ENCODE assay signal across 8 mouse cellular contexts in genomic region chr2:118976282-118976929, GRCm38 (mm10). TPM values are rescaled to one million over a fixed set of nuclear protein-coding genes. Genes with fewer than 3 reads are reported as not detected.
DNase-seq lines count a peak whose midpoint lies in the region; ATAC-seq and TF ChIP-seq lines count a peak whose summit lies in the region.

No protein-coding gene starts in this region.

- TF ChIP-seq CTCF in olfactory bulb, adult 2 months (IDR thresholded peaks at IDR 0.05; ENCODE audit: insufficient read depth, low read depth, low read length), result peak; percentile 81

- peak overlapping the region; percentile 70 for H3K9ac ChIP-seq in lung, embryonic 15.5 days

- peak; percentile 83 to 84 for ATAC-seq in hematopoietic stem cell, adult 5-6 weeks (replicated peaks in 1 of 2; ENCODE audit: insufficient read depth in 1 of 2, low FRiP score in 2 of 2, low TSS enrichment in 1 of 2, low read depth in 1 of 2, poor library complexity in 2 of 2, severe bottlenecking in 2 of 2)
- ATAC-seq in lung, embryonic 15.5 days (ENCODE audit: borderline replicate concordance, extremely low read depth, low FRiP score, low TSS enrichment), result peak; percentile 85

- peak; percentile 61 for TF ChIP-seq POLR2A in olfactory bulb, adult 2 months (IDR thresholded peaks at IDR 0.05; ENCODE audit: insufficient read depth, low read depth, low read length)

- H3K27me3 ChIP-seq in lung, embryonic 15.5 days, result peaks cover 44% of the 10 kb centered on the region

- peak; percentile 91 for DNase-seq in MN1 (ENCODE audit: low spot score)
- DNase-seq in cerebellum, adult 8-10 months, result peak; percentile 93
- DNase-seq in forelimb bud, embryonic 11.5 days (ENCODE audit: low read depth, low spot score), result peak; percentile 72
- DNase-seq in layer of hippocampus, adult 9-10 months (ENCODE audit: low spot score), result peak; percentile 64
- peak; percentile 77 to 86 for DNase-seq in thymus, adult 18-20 months

- no peak overlapping the region for H3K27ac ChIP-seq in lung, embryonic 15.5 days
- H3K27ac ChIP-seq in olfactory bulb, adult 2 months (ENCODE audit: insufficient read depth, low read depth, low read length), result peak overlapping the region; percentile 78

- peak overlapping the region; percentile 64 for H3K4me3 ChIP-seq in lung, embryonic 15.5 days
- peak overlapping the region; percentile 64 for H3K4me3 ChIP-seq in olfactory bulb, adult 2 months (ENCODE audit: insufficient read depth, low read depth, low read length)

- H3K9me3 ChIP-seq in lung, embryonic 15.5 days, result no peaks in the 10 kb centered on the region

- H3K36me3 ChIP-seq in lung, embryonic 15.5 days, result no peaks in the 10 kb centered on the region

- H3K4me2 ChIP-seq in lung, embryonic 15.5 days, result peak overlapping the region; percentile 98

- WGBS in lung, embryonic 15.5 days, result 1% methylated on average over 56 of the region's 57 CpGs
- whole genome bisulfite sequencing in olfactory bulb, adult 2 months, result 3% methylated on average over 57 of the region's 57 CpGs

- peaks cover 17% of the 10 kb centered on the region for H3K4me1 ChIP-seq in lung, embryonic 15.5 days
- peaks cover 17% of the 10 kb centered on the region for H3K4me1 ChIP-seq in olfactory bulb, adult 2 months (ENCODE audit: control insufficient read depth, insufficient read depth, low read length)

RNA-seq across cellular contexts. Expression of gene Chst14, which starts 50.1 kb away (rescaled TPM):
- 4.0 and 4.5 TPM in 2 replicates for total RNA-seq in hematopoietic stem cell, adult 5-6 weeks (2017)
- polyA plus RNA-seq in lung, embryonic 15.5 days (2015; fragmentation: Nextera tagmentation; extraction: Ambion mirVana), result 31.7 and 35.2 TPM in 2 replicates
- polyA plus RNA-seq in olfactory bulb, adult 2 months (2012; ENCODE audit: insufficient read depth, insufficient read length, low replicate concordance, missing spikeins), result not detected in 2 replicates

RNA-seq across cellular contexts. Expression of gene Ccdc32, which starts 52.8 kb away (rescaled TPM):
- total RNA-seq in hematopoietic stem cell, adult 5-6 weeks (2017), result 8.0 and 16.3 TPM in 2 replicates
- 22.7 and 24.3 TPM in 2 replicates for polyA plus RNA-seq in lung, embryonic 15.5 days (2015; fragmentation: Nextera tagmentation; extraction: Ambion mirVana)
- polyA plus RNA-seq in olfactory bulb, adult 2 months (2012; ENCODE audit: insufficient read depth, insufficient read length, low replicate concordance, missing spikeins), result not detected in 2 replicates

RNA-seq across cellular contexts. Expression of gene Rpusd2, which starts 58.2 kb away (rescaled TPM):
- 18.7 and 22.1 TPM in 2 replicates for total RNA-seq in hematopoietic stem cell, adult 5-6 weeks (2017)
- 3.3 and 4.1 TPM in 2 replicates for polyA plus RNA-seq in lung, embryonic 15.5 days (2015; fragmentation: Nextera tagmentation; extraction: Ambion mirVana)
- polyA plus RNA-seq in olfactory bulb, adult 2 months (2012; ENCODE audit: insufficient read depth, insufficient read length, low replicate concordance, missing spikeins), result not detected in 2 replicates

Comparison
In these comparisons a context has a peak if more than half of its experiments do, and no peak if none do; other contexts are left out.
1. RNA of gene Chst14, which starts 50.1 kb away (polyA plus RNA-seq): 31.7 to 35.2 TPM in lung, embryonic 15.5 days; not detected in olfactory bulb, adult 2 months; every median in the first group is over 10 times any median in the second.
2. Peak in every context shown above with its lines, with median percentiles within 50 percentile points of each other: DNase-seq.